Mouse (Mus musculus) liver, embryonic 14 days (tissue): ENCODE data around the gene Mrpl49. TPM values are rescaled to one million over a fixed set of nuclear protein-coding genes. Genes with fewer than 3 reads are reported as not detected.

ENCODE experiments used
- polyA plus RNA-seq: library from polyadenylated mRNA; depleted of rRNA; stranded (reverse); fragments of >200 nt; gene quantifications from 2 replicates; pipeline ENCODE4 v1.2.3, GENCODE M21; 2012; rRNA removed

Mrpl49 gene
- 28.3 and 34.1 TPM in 2 replicates for polyA plus RNA-seq

DNA sequence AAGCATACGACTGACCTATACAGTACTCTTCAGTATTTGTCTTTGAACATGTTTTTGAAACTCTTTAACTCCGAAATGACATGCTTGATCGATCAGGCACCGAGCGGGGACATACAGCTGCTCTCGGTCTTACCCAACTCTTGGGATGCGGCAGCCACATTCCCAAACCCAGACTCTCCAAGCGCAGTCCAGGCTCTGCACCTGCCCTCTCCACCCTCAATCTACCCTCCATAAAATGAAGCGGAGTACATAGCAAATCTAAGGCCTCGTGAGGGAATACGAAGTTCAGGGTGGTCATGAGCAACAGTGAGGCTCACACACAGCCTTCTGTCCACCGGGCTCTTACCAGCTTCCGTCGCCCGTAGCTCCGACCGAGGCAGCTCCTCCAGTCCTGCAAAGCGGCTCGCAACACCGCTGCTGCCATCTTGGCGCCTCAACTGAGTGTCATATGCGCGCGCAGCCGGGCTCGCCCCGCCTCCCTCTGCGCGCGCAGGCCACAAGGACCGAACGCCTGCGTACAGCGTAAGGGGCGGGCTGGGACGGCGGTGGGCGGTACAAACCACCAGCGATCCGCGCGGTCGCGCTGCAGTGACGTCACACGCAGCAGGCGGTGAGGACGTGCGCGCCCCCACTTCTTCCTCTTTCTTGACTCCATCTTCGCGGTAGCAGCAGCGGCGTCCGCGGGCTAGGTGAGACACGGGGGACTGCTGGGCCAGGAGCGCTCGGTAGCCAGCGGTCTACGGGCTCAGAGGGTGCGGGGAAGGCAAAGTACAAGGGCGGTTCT lies at the start of gene Mrpl49, which contains the start of gene Fau:
Mrpl49 (minus strand) TSS at position 473 of the 784 bp plus-strand sequence.
Fau (plus strand) TSS at position 532 of the 784 bp plus-strand sequence.

DNA sequence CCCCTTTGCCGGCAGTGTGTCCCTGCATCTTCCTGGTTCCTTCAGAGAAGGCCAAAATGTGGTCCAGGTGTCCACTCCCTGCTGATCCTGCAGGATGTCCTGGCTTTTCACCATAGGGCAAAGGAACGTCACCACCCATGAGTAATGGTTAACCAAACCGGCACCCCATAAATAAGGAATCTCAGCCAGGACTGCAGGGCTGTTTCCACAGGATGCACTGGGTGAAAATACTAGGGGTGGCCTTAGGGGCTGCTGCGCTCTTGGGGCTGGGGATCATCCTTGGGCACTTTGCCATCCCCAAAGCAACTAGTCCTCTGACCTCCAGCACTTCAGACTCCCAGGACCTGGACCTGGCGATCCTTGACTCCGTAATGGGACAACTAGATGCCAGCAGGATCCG lies 48.0 kb upstream of the Mrpl49 start, which contains the start of gene Naaladl1:
Naaladl1 (plus strand) TSS at position 197 of the 400 bp plus-strand sequence.

DNA sequence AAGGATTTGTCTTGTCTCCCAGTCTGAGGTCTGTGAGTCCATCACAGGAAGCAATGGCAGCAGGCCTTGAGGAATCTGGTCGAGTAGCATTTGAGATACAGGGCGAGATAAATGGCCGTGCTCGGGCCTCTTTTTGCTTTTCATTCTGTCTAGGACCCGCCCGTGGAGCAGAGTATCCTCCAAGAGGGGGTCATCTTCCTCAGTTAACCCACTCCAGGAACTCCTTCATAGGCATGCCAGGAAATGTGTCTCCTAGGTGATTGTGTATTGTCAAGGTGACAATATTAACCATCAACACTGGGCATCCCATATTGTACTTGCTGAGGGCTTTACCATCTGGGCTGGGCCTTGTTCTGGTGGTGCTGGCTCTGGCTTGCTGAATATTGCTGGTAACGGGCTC lies 36.5 kb upstream of the Mrpl49 start, which contains the start of gene AC131692.1:
AC131692.1 (plus strand) TSS at position 301 of the 400 bp plus-strand sequence.

DNA sequence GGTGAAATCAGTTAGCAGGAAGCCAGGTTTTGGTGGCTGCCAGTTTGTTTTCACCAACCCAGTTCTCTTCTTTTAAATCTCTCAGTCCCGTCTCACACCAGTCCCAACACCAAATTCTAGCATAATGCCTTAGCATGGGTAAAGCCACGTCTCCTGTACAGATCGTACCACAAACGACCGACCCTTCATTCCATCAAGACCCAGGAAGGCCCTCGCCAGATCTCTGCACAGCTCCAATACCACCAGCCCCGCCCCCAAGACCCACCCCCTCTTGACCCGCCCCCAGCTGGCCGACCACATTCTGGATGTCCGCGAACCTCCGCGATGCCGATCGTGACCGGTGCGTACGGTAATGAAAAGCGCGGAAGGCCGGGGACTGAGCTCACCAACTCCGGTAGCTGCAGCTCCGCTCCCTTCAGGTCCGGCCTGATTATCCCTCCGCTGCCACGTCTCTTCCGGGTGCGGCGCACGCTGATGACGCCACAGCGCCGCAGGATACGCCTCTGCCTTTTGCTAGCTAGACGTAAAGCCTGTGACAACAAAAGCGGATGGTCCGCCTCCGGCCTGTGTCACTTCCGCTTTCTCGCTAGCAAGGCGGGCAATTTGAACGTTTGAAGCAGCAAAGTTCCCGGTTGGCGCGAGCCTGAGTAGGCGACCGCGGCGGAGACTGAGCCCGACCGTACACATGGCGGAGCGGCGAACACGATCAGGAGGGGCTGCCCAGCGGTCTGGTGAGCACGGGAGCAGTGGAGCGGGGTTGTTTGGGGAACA lies 27.1 kb upstream of the Mrpl49 start, which contains the start of the genes Zfpl1 and Cdca5:
Zfpl1 (minus strand) TSS at position 479 of the 771 bp plus-strand sequence.
Cdca5 (plus strand) TSS at position 506 of the 771 bp plus-strand sequence.

DNA sequence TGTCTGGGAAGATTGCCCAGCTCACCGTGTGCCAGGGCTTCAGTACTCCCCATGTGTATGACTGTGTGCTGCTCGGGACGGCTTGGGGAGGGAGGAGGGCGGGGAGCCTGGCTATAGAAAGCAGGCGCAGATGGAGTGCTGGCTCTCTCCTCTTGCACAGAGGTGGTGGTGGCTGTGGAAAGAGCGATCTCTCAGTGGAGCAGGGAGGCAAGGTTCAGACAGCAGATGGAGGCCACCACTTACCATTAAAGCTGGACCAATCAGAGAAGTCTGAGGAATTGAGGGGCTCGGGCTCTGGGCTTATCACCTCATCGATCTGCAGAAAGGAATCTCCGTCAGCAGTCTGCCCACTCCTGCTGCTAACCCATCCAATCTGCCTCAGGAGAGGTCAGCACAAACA lies 24.6 kb upstream of the Mrpl49 start, which contains the start of gene Gm28374:
Gm28374 (minus strand) TSS at position 101 of the 400 bp plus-strand sequence.

DNA sequence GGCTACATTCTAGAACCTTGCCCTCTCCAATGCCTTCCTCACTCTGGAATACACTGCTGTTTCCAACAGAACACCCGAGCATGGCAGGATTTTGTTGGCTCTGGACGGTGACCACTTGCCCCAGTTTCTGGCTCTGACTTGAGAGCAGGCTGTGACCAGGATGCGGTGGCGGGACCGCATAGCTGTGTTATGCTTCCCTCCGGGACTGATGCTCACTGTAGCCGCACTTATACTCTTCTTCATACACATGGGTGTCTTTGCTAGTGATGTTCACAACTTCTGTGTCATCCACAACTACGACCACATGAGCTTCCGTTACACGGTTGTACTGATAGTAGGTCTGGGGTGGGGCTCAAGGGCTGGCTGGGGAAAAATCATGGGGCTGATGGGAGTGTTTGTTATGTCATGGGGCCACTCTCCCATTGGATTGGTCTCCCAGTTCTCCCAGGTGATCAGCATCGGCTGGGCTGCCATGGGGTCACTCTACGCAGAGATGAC lies 22.4 kb upstream of the Mrpl49 start, which contains the start of gene Tmem262:
Tmem262 (plus strand) TSS at position 51 of the 498 bp plus-strand sequence.

DNA sequence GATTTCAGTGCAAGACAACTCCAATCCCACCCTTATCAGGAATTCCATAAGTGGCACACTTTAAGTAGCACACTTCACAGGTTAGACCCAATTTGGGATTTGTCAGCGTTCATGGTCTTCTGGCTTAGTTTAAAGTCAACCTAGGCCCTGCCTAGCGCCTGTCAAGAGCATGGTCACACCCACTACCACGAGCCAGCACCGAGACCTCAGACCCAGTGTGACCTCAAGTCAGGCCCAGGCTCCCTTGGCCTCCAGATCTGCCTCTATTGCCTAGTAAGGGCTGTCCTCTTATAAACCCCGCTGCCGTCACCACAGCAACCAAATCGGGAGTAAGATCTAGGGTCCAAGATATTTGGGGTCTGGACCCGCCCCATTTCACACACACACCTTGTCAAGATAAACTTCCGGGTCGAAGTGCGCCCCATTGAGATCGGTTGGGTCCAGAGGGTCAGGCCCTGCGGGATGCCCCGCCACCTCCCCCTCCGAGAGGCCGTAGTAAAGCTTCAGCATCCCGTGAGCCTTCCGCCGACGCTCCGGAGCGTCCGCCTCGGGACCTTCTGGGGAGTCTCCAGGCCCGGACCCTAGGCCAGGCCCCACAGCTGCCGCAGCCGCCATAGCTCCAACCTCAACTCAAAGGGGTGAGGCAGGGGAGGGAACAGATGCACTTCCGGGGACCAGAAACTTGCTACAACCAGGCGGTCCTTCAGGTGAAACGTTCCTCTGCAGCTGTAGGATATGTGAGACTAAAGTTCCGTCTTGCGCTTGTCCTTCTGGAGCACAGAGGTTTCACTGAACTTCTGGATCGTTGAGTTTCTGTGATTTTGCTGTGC lies 19.2 kb upstream of the Mrpl49 start, which contains the start of gene Vps51:
Vps51 (minus strand) TSS at position 668 of the 830 bp plus-strand sequence.

DNA sequence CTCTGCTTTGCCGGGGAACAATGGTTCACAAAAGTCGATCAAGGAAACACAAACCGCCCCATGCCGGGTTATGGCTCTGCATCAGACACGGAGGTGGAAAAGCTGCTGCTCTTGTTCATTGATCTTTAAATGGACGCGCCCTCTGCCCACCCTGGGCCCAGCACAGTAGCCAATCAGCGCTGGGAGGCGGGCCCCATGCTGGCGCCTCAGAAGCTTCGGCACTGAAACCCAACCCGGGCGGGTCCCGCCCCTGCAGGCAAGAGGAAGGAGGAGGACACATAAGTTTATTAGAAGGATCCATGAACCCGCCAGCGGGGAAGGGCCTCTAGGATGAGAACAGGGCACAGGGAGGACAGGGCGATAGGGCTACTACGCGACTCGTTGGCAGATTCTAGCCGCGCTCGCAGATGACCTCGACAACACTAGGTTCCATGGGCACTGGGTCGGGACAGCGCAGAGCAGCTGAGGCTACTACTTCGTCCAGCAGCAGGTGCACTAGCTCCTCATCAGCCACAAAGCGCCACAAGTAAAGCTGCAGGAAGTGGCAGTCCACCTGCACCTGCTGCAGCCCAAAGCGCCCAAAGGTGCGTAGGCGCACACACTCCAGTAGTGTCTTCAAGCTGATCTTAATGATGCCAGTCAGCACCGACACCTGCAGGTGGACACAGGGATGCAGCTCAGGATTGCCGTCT lies 10.3 kb upstream of the Mrpl49 start, which contains the start of gene Tm7sf2:
Tm7sf2 (minus strand) TSS at position 650 of the 692 bp plus-strand sequence.

DNA sequence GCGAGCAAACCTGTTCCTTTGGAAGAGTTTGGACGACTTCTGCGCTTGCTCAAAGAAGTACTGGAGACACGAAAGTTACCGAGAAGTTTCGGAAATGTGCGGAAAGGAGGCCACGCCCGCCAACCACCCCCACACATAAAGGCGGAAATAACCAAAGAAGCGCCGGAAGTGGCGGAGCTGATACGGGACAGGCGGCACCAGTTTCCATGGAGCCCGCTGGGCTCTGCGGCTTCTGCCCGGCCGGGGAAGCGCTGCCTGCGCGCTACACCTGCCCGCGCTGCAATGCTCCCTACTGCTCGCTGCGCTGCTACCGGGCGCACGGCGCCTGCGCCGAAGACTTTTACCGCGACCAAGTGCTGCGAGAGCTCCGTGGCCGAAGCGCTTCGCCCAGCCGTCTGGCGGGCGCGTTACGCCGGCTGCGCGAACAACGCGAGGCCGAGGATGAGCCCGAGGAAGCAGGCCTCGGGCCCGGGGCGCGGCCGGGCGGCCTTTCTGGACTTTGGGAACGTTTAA lies 3.5 kb upstream of the Mrpl49 start, which contains the start of gene Znhit2:
Znhit2 (plus strand) TSS at position 172 of the 513 bp plus-strand sequence.

DNA sequence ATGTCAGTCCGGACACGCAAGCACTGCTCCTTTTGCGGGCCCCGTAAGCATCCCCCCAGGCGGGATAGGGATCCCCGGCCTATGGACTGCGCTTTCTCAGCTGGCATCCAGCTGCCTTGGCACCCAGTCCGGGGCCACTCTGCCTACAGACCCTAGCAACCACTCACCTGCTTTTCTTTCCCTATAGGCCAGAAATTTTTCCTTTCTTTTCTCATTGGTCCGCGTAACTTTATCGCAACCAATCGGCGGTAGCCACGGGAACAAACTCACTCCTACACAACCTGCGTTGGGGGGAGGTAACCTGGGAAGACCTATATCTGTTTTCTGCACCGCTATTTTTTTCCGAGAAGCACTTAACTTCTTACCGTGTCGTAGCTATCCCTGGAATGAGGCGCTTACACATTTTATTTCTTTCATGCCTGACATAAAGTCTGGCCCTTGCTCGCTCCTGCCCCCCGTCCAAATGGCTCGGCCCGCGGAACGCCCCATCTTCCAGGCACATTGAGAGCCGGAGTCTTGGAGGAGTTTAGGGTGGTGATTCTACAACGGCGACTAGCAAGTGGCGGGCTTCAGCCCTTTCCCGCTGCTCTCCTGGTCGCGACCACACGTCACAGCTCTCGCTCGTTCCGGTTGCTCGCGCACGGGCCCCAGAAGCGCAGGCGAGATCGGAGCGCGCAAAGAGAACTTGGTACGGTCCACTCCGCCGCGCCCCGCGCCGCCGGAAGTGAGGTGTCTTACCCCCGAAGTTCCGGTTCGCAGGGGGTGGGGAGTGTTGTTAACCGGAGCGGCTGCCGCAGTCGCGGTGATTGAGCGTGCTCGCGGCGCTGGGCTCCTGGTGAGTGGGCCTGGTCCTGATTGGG lies 11.1 kb downstream of the Mrpl49 start, which contains the start of gene Syvn1:
Syvn1 (plus strand) TSS at position 283 of the 860 bp plus-strand sequence.

DNA sequence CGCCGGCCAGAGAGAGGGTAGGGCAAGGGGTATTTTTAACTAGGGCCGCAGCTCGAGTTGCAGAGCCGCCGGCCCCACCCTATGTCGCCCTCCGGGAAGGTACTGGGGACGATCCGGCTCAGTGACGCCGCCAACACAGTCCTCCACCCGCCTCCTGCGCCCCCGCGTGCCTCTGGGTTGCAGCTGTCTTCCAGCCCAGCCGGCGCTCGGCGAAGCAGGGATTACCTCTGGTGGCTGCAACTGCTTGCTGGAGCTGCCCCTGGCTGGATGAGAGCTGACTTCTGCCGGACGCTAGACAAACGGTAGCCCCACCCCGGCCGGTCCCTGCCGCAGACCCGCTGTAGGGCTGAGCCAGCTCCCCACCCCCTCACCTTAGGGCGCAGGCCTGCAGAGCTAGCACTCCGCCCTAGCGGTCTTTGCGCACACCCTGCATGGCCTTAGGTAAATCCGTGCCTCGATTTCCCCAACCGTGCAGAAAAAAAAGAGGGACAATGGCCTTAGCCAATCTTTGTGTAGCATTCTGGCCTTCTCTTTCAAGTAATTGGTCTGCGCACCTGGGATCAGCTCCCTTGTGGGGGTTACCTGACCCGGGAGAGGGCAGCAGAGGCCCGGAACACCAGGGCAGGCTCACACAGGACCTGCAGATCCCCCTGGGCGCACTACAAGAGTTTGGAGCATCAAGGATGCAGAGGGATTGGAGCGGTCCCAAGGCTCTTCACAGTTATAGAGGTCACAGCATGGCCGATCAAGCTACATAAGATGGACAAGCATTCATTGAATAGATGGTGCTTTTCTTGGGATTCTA lies 41.9 kb downstream of the Mrpl49 start, which contains the start of gene Capn1:
Capn1 (minus strand) TSS at position 387 of the 805 bp plus-strand sequence.

Other genes starting within 250 kb of the Mrpl49 start
- 5.5 and 7.0 TPM in 2 replicates for gene Frmd8, start 182.5 kb downstream of the Mrpl49 start, polyA plus RNA-seq
- 5.2 and 7.1 TPM in 2 replicates for gene Slc25a45, start 180.0 kb downstream of the Mrpl49 start, polyA plus RNA-seq
- gene Tigd3, start 163.6 kb downstream of the Mrpl49 start, polyA plus RNA-seq: 2.2 and 2.7 TPM in 2 replicates
- 31.1 and 35.5 TPM in 2 replicates for gene Dpf2, start 144.8 kb downstream of the Mrpl49 start, polyA plus RNA-seq
- 2.2 and 2.3 TPM in 2 replicates for gene Cdc42ep2, start 133.0 kb downstream of the Mrpl49 start, polyA plus RNA-seq
- gene Pola2, start 93.6 kb downstream of the Mrpl49 start, polyA plus RNA-seq: 55.8 and 62.7 TPM in 2 replicates
- not detected in 2 replicates for gene Slc22a20, start 71.6 kb downstream of the Mrpl49 start, polyA plus RNA-seq
- 24.8 and 29.9 TPM in 2 replicates for gene Capn1, start 41.9 kb downstream of the Mrpl49 start, polyA plus RNA-seq
- 8.8 and 11.9 TPM in 2 replicates for gene Syvn1, start 11.2 kb downstream of the Mrpl49 start, polyA plus RNA-seq
- 961 and 1,008 TPM in 2 replicates for gene Fau, start 59 bp upstream of the Mrpl49 start, polyA plus RNA-seq
- gene Znhit2, start 3.4 kb upstream of the Mrpl49 start, polyA plus RNA-seq: 13.5 and 15.6 TPM in 2 replicates
- 29.2 and 36.4 TPM in 2 replicates for gene Tm7sf2, start 10.6 kb upstream of the Mrpl49 start, polyA plus RNA-seq
- 20.8 and 25.0 TPM in 2 replicates for gene Vps51, start 19.4 kb upstream of the Mrpl49 start, polyA plus RNA-seq
- gene Tmem262, start 22.2 kb upstream of the Mrpl49 start, polyA plus RNA-seq: 0.06 TPM in 1 of 2 replicates, not detected in the other
- 0.17 and 0.19 TPM in 2 replicates for gene Gm28374, start 24.5 kb upstream of the Mrpl49 start, polyA plus RNA-seq
- 17.3 and 21.2 TPM in 2 replicates for gene Zfpl1, start 27.2 kb upstream of the Mrpl49 start, polyA plus RNA-seq
- 22.5 and 26.6 TPM in 2 replicates for gene Cdca5, start 27.2 kb upstream of the Mrpl49 start, polyA plus RNA-seq
- gene AC131692.1, start 36.6 kb upstream of the Mrpl49 start, polyA plus RNA-seq: 0.50 and 0.53 TPM in 2 replicates
- gene Naaladl1, start 48.0 kb upstream of the Mrpl49 start, polyA plus RNA-seq: 4.2 and 4.4 TPM in 2 replicates
- 15.7 and 17.5 TPM in 2 replicates for gene Sac3d1, start 60.9 kb upstream of the Mrpl49 start, polyA plus RNA-seq
- gene Snx15, start 70.5 kb upstream of the Mrpl49 start, polyA plus RNA-seq: 37.2 and 41.0 TPM in 2 replicates
- 0.27 and 0.37 TPM in 2 replicates for gene Batf2, start 83.2 kb upstream of the Mrpl49 start, polyA plus RNA-seq
- 22.1 and 23.4 TPM in 2 replicates for gene Arl2, start 83.8 kb upstream of the Mrpl49 start, polyA plus RNA-seq
- not detected in 2 replicates for gene Majin, start 126.6 kb upstream of the Mrpl49 start, polyA plus RNA-seq
- 0.07 and 0.08 TPM in 2 replicates for gene Gpha2, start 168.6 kb upstream of the Mrpl49 start, polyA plus RNA-seq
- gene Ppp2r5b, start 178.1 kb upstream of the Mrpl49 start, polyA plus RNA-seq: 2.7 and 2.8 TPM in 2 replicates
- gene Atg2a, start 183.9 kb upstream of the Mrpl49 start, polyA plus RNA-seq: 4.1 and 5.0 TPM in 2 replicates
- 64.9 and 71.3 TPM in 2 replicates for gene Ehd1, start 218.9 kb upstream of the Mrpl49 start, polyA plus RNA-seq
- gene Cdc42bpg, start 248.7 kb upstream of the Mrpl49 start, polyA plus RNA-seq: 2.0 TPM in 2 replicates